Mouse (Mus musculus) small intestine, adult 2 months (tissue): ENCODE data around the gene Traf3ip2. TPM values are rescaled to one million over a fixed set of nuclear protein-coding genes. Genes with fewer than 3 reads are reported as not detected.

Experiments
- H3K27ac ChIP-seq: fragments of 200-500 bp; 2 replicates; pipeline ENCODE4 v1.5.1; 2012; ENCODE audit warnings: low read depth, low read length, control low read depth, inconsistent platforms; ENCODE audit not compliant: insufficient read depth
- H3K27me3 ChIP-seq: fragments of 200-500 bp; 2 replicates; pipeline ENCODE4 v1.6.1; 2012; ENCODE audit warnings: mild to moderate bottlenecking, moderate library complexity, low read length, inconsistent platforms; ENCODE audit not compliant: control insufficient read depth, insufficient read depth
- H3K36me3 ChIP-seq: fragments of 200-500 bp; 2 replicates; pipeline ENCODE4 v1.6.1; 2012; ENCODE audit warnings: mild to moderate bottlenecking, low read length, control low read depth, inconsistent platforms; ENCODE audit not compliant: control insufficient read depth, insufficient read depth
- H3K4me1 ChIP-seq: fragments of 200-500 bp; 2 replicates; pipeline ENCODE4 v1.6.1; 2012; ENCODE audit warnings: low read length, inconsistent platforms, mixed read lengths; ENCODE audit not compliant: control insufficient read depth, insufficient read depth, insufficient read length
- H3K4me3 ChIP-seq: fragments of 200-500 bp; 2 replicates; pipeline ENCODE4 v1.5.1; 2012; ENCODE audit warnings: low read depth, mild to moderate bottlenecking, control low read depth, inconsistent platforms, low read length, moderate library complexity
- CTCF ChIP-seq: fragments of 200-500 bp; IDR thresholded peaks from 2 replicates; pipeline ENCODE4 v1.5.1; 2012; ENCODE audit warnings: low read depth, mild to moderate bottlenecking, control low read depth, inconsistent platforms, low read length, moderate library complexity, mixed read lengths; ENCODE audit not compliant: insufficient replicate concordance, insufficient read length; ENCODE audit errors: extremely low read depth
- POLR2A ChIP-seq: fragments of 200-500 bp; IDR thresholded peaks from 2 replicates; pipeline ENCODE4 v1.6.1; 2012; ENCODE audit warnings: low read depth, mild to moderate bottlenecking, control low read depth, inconsistent platforms, low read length, moderate library complexity
- WGBS: fragments of 180-500 bp; shearing (Covaris S2); methylation state at CpG from one replicate; pipeline ENCODE4 v1.1.7; 2018; 5-methylcytosine and 5-hydroxymethylcytosine counted together
- polyA plus RNA-seq: library from polyadenylated mRNA; depleted of rRNA; stranded (reverse); fragments of >200 nt; gene quantifications from 2 replicates; pipeline ENCODE4 v1.2.3, GENCODE M21; 2012

Gene Traf3ip2
- polyA plus RNA-seq, 1 experiment = 26.9 TPM

DNA sequence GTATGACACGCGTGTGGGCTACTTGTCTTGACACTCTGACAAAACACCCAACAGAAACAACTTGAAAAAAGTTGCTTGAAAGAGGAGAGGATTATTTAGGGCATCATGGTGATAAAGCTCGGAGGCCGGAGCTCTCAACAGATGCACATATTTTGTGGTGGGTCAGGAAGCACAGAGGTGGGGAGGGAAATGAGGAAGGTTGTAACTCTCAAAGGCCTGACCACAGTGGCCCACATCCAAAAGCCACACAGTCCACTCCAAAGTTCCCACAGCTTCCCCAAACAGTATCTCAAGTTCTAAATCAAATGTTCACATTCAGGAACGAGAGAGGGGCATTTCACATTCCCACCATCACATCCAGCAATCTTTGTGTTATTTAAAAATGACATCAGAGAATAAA is 11.7 kb upstream of the Traf3ip2 start:
- no peak overlapping the region for H3K27ac ChIP-seq
- no peaks in the 10 kb centered on the region for H3K36me3 ChIP-seq
- H3K4me1 ChIP-seq = no peaks in the 10 kb centered on the region
- no peak overlapping the region for H3K4me3 ChIP-seq
- WGBS = 71% methylated on average over 5 of the region's 5 CpGs
- no peak for TF ChIP-seq POLR2A
- no peaks in the 10 kb centered on the region for H3K27me3 ChIP-seq

DNA sequence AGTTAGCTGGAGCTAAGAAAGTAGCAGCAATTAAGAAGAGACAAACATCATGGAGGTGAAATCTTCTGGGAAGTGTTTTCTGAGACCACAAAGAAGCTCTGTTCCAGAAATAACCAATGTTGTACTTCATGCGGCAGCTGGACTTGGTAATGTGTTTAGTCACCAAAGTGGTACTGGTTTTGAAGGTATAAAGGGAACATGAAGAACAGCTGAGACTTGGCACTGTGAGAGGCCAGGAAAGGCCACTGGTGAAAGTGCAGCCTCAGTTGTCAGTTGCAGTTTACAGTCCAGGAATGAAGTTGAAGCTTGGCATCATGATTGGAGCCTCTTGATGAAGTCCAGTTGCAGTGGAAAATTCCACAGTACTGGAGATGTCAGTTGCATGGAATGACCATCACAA is 6.3 kb upstream of the Traf3ip2 start:
- H3K4me3 ChIP-seq = no peak overlapping the region
- H3K4me1 ChIP-seq = peaks cover 3% of the 10 kb centered on the region; the same call in 1 of the 2 replicates
- H3K27ac ChIP-seq = no peak overlapping the region
- no peaks in the 10 kb centered on the region for H3K36me3 ChIP-seq
- no peaks in the 10 kb centered on the region for H3K27me3 ChIP-seq
- WGBS = 93% methylated on average over 1 of the region's 1 CpGs
- TF ChIP-seq POLR2A (no peak), CTCF (no peak)

DNA sequence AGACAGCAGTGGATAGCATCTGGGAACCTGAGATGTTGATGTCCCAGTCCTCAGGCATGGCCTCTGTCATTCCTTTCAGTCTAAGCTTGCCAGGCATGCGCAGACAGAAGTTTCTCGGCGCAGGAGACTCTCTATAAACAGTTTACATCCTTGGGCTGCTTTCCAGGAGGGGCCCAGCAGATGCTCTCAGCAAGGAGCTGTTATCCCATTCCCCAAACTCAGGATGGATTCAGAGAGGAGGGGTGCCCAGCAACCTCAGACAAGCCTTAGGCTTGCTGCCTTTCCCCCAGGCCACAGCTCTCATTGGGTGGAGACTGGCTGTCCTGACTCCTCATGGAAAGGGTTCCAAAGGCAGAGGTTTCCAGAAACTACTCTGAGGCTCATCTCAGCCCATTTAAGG is 1.5 kb upstream of the Traf3ip2 start:
- peaks cover 18% of the 10 kb centered on the region for H3K4me1 ChIP-seq
- H3K36me3 ChIP-seq = no peaks in the 10 kb centered on the region
- WGBS = 69% methylated on average over 3 of the region's 3 CpGs
- H3K4me3 ChIP-seq = no peak overlapping the region
- TF ChIP-seq POLR2A (no peak), CTCF (no peak)
- H3K27me3 ChIP-seq = no peaks in the 10 kb centered on the region
- peak overlapping the region; percentile 40 for H3K27ac ChIP-seq

DNA sequence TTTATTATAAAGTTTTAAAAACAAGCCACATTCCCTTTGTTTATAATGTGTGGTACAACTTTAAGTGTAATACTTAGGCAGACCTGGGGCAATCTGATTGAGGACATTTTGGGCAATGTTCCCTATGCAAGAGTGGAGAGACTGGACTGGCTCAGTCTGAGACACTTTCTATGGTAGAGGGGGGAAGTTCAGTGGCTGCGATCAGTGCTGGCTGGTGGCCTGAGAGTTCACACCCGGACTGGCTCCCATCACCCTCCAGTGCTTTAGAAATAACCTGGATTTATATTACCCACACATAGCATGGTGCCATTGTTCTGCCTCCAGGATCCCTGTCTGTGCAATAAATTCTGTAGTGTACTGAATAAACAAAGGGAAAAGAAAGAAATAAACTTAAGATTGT is 603 bp upstream of the Traf3ip2 start:
- Histone ChIP-seq H3K27ac (peak overlapping the region; percentile 95), H3K4me1 (peaks cover 21% of the 10 kb centered on the region), H3K4me3 (peak overlapping the region; percentile 69; the same call in 1 of the 2 replicates), H3K36me3 (0 out of 2 replicates have a peak, but pooled peaks cover 1% of the 10 kb centered on the region), H3K27me3 (no peaks in the 10 kb centered on the region)
- no peak for TF ChIP-seq CTCF
- TF ChIP-seq POLR2A = no peak
- WGBS = 21% methylated on average over 2 of the region's 2 CpGs

DNA sequence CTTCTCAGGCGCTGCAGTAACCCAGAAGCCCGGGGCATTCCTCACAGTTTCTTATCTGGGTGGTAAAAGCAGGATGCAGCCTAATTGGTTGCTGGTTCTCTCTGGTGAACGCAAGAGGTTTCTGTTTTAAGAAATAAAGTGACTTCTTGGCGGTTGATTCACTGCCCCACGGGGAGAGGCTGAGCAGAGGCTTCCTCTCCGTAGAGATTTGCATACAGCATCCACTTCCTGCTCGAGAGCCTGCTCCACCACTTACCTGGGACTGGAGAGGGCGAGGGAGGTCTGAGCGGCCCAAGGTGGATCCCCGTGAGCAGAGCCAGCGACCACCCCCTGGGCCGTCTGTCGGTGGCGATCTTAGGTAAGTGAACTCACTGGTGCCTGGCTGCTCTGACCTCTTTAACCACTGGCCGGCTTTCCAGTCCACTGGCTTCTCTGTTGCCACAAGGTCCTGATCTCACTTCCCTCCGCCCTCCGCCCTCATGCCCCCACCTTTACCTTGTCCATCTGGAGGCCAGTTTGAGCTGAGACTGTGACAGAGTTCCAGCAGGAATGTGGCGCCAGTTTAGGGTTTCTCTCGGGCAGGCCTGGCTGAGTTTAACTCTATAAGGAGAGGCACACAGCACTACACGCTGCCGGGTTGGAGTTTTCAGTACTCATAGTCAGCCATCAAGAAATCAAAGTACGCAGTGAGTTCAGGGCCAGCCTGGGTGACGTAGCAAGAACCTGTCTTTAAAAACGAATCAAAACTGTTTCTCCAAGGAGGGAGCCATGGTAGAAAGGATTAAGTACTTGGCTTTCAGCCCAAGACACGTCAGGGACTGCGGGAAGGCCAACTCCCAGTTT is 476 bp downstream of the Traf3ip2 start:
- TF ChIP-seq CTCF (no peak), POLR2A (peak; percentile 78)
- 2% methylated on average over 26 of the region's 26 CpGs for WGBS
- Histone ChIP-seq H3K36me3 (peaks cover 7% of the 10 kb centered on the region), H3K4me3 (peak overlapping the region; percentile 69), H3K27ac (peak overlapping the region; percentile 95), H3K4me1 (peaks cover 21% of the 10 kb centered on the region), H3K27me3 (no peaks in the 10 kb centered on the region)

DNA sequence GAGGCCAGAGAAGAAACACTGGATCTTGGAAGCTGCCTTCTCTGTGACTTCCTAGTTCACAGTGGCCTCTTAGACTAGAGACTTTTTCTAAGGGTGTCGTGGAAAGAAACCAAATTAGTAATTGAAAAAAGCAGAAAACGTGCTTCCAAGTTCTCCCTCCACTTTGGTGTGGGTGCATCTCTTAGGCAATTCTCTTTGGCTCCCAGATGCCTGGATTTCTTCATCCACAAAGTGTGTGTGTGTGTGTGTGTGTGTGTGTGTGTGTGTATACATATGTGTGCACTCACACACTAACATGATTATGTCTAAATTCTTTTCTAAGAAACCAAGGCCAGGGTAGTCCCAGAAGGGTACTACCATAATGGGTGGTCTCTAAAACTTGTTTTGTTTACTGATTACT is 1.2 kb downstream of the Traf3ip2 start:
- Histone ChIP-seq H3K36me3 (peaks cover 7% of the 10 kb centered on the region), H3K4me3 (peak overlapping the region; percentile 69), H3K27me3 (no peaks in the 10 kb centered on the region), H3K27ac (peak overlapping the region; percentile 77), H3K4me1 (peaks cover 23% of the 10 kb centered on the region)
- TF ChIP-seq POLR2A (no peak), CTCF (no peak)
- WGBS = 1% methylated on average over 2 of the region's 2 CpGs

DNA sequence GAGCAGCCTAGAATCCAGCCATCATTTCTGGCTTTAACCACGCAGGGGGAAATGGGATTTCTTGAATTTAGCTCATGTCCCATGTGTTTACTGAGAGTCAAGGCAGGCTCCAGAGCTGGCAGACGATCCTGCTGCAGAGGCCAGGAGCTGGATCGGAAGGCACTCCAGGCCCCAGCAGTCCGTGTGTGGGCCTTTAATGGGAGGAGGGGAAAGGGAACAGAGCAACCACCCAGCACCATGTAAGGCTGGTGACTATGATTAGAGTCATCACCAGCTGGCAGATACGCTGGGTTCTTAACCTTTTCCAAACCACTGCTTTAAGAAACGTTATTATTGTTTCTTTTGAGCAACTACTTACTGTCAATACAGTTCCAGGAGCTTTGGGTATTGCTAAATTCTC is 1.9 kb downstream of the Traf3ip2 start:
- Histone ChIP-seq H3K4me1 (peaks cover 23% of the 10 kb centered on the region), H3K36me3 (peaks cover 7% of the 10 kb centered on the region), H3K4me3 (peak overlapping the region; percentile 52), H3K27me3 (no peaks in the 10 kb centered on the region), H3K27ac (peak overlapping the region; percentile 77)
- 10% methylated on average over 6 of the region's 6 CpGs for WGBS
- TF ChIP-seq CTCF (no peak), POLR2A (no peak)
